Mouse (Mus musculus): ENCODE results near the gene Neb. TPM values are rescaled to one million over a fixed set of nuclear protein-coding genes. Genes with fewer than 3 reads are reported as not detected.

Neb gene
- polyA plus RNA-seq, 1 experiment from 2014 or later, result 4.9 TPM

DNA sequence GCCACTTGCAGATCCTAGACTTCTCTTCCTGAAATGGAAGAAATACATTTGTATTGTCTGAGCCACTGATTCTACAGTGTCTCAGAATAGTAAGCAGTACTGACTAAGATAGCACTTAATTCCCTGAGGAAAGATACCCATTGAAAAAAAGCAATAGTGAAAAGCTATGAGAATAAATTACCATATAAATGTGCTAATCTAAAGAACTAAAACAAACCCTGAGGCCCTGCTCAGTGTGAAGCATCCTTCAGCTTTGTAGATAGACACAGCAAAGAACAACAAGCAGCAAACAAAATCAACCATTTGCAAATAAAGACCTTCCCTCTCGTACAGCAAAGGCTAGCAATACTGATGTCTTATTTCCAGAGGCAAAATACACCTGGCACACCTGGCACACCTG, 18.6 kb downstream of the Neb start:
- Histone ChIP-seq H3K36me3 (ENCODE audit: insufficient read depth, low read length) (no peaks in the 10 kb centered on the region), H3K27ac (ENCODE audit: low read length) (no peak overlapping the region), H3K4me1 (ENCODE audit: insufficient read depth, low read length) (no peaks in the 10 kb centered on the region), H3K9ac (replicated peaks; ENCODE audit: low read length) (no peak overlapping the region), H3K9me3 (ENCODE audit: low read length) (no peaks in the 10 kb centered on the region), H3K27me3 (ENCODE audit: insufficient read depth, low read length) (no peaks in the 10 kb centered on the region), H3K4me3 (ENCODE audit: low read length) (no peak overlapping the region), H3K4me2 (replicated peaks; ENCODE audit: low read depth, low read length) (no peak overlapping the region)
- ATAC-seq (ENCODE audit: low FRiP score, low TSS enrichment), result no peak
- 86% methylated on average over 1 of the region's 1 CpGs for WGBS

DNA sequence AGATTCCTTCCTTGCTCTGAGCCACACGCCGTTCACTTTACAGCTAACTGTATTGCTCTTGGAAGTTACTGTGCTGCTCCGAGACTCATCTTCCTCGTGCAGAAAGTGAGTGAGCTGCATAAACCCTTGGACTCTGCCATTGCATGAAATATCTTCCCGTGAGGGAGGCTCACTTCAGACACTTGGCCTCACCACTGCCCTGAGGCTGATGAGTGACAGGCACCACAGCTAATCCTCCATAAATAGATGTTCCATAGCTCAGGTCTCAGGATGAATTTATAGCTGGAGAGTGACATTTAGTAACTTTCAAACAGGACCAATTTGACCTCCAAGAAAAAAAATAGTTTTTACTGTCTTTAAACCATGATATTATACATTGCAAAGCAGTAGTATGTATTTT, 20.1 kb downstream of the Neb start:
- H3K4me2 ChIP-seq (replicated peaks; ENCODE audit: low read depth, low read length), result no peak overlapping the region
- H3K27ac ChIP-seq (ENCODE audit: low read length), result no peak overlapping the region
- H3K27me3 ChIP-seq (ENCODE audit: insufficient read depth, low read length), result no peaks in the 10 kb centered on the region
- no peaks in the 10 kb centered on the region for H3K36me3 ChIP-seq (ENCODE audit: insufficient read depth, low read length)
- no peak overlapping the region for H3K4me3 ChIP-seq (ENCODE audit: low read length)
- 78% methylated on average over 5 of the region's 5 CpGs for WGBS
- no peak for ATAC-seq (ENCODE audit: low FRiP score, low TSS enrichment)
- no peaks in the 10 kb centered on the region for H3K9me3 ChIP-seq (ENCODE audit: low read length)
- H3K4me1 ChIP-seq (ENCODE audit: insufficient read depth, low read length), result no peaks in the 10 kb centered on the region
- no peak overlapping the region for H3K9ac ChIP-seq (replicated peaks; ENCODE audit: low read length)

DNA sequence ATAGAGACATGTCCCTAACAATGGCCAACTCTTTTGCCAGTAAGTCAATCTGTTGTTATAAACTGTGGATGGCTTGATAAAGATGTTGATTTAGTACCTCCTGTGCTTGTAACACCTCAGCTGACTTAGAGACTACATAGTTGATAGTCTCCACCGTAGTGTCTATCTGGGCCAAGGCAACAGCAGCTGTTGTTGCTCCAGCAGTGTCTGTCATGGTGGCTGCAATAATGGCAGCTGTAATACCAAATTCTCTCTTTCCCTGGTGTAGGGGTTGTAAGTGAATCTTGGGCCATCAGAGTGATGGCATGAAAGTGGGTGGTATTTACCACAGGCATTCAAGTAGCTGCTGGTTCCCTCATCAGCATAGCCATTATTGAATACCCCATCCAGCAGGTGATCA, 27.2 kb downstream of the Neb start:
- no peak overlapping the region for H3K9ac ChIP-seq (replicated peaks; ENCODE audit: low read length)
- no peaks in the 10 kb centered on the region for H3K4me1 ChIP-seq (ENCODE audit: insufficient read depth, low read length)
- H3K4me3 ChIP-seq (ENCODE audit: low read length), result no peak overlapping the region
- WGBS, result 86% methylated on average over 1 of the region's 1 CpGs
- H3K36me3 ChIP-seq (ENCODE audit: insufficient read depth, low read length), result no peaks in the 10 kb centered on the region
- ATAC-seq (ENCODE audit: low FRiP score, low TSS enrichment), result no peak
- no peak overlapping the region for H3K4me2 ChIP-seq (replicated peaks; ENCODE audit: low read depth, low read length)
- H3K27ac ChIP-seq (ENCODE audit: low read length), result no peak overlapping the region
- no peaks in the 10 kb centered on the region; the same call in 1 of the 2 replicates for H3K9me3 ChIP-seq (ENCODE audit: low read length)
- no peaks in the 10 kb centered on the region for H3K27me3 ChIP-seq (ENCODE audit: insufficient read depth, low read length)

DNA sequence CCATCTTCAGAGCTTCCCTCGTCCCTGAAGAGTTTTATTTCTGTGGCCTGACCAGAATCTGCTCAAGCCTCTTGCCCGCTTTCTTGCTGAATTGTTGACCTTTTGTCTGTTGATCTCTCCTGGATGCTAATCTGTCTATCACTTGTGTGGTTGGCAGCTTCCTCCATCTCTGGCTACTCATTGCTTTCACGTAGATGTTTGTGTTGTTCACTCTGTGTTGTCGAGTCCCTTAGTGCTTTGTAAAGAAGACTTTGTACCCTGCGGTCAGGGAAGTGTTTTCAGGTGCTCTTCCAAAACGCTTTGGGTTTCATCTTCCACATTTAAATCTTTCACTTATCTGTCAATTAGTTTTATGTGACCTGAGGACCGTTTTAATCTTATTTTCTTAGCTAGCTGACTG, 37.3 kb downstream of the Neb start:
- Histone ChIP-seq H3K4me1 (ENCODE audit: insufficient read depth, low read length) (no peaks in the 10 kb centered on the region), H3K27ac (ENCODE audit: low read length) (no peak overlapping the region), H3K4me2 (replicated peaks; ENCODE audit: low read depth, low read length) (no peak overlapping the region), H3K9ac (replicated peaks; ENCODE audit: low read length) (no peak overlapping the region), H3K4me3 (ENCODE audit: low read length) (no peak overlapping the region), H3K9me3 (ENCODE audit: low read length) (no peaks in the 10 kb centered on the region), H3K36me3 (ENCODE audit: insufficient read depth, low read length) (no peaks in the 10 kb centered on the region), H3K27me3 (ENCODE audit: insufficient read depth, low read length) (no peaks in the 10 kb centered on the region)
- WGBS, result 71% methylated on average over 7 of the region's 7 CpGs
- no peak for ATAC-seq (ENCODE audit: low FRiP score, low TSS enrichment)

DNA sequence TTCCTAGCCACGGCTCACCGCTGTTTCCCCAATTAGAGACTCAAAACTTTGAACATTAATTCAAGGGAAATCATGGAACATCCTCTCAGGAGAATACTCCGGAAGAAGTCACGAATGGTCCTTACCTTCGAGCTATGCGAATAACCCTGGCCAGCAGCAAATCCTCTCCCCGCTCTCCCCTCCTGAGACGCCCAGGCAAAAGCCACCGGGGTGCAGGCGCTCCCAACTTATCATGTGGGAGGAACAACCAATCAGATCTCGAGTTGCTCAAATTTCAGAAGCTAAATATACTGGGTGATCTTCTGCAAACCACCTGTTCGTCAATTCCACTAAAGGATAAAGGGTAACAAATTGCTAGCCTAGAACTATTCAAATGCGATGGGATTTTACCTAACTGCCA, 42.7 kb downstream of the Neb start:
- H3K4me1 ChIP-seq (ENCODE audit: insufficient read depth, low read length), result no peaks in the 10 kb centered on the region
- H3K9me3 ChIP-seq (ENCODE audit: low read length), result no peaks in the 10 kb centered on the region
- no peaks in the 10 kb centered on the region for H3K27me3 ChIP-seq (ENCODE audit: insufficient read depth, low read length)
- H3K27ac ChIP-seq (ENCODE audit: low read length), result no peak overlapping the region
- no peak for ATAC-seq (ENCODE audit: low FRiP score, low TSS enrichment)
- H3K4me2 ChIP-seq (replicated peaks; ENCODE audit: low read depth, low read length), result no peak overlapping the region
- no peak overlapping the region for H3K9ac ChIP-seq (replicated peaks; ENCODE audit: low read length)
- H3K36me3 ChIP-seq (ENCODE audit: insufficient read depth, low read length), result no peaks in the 10 kb centered on the region
- H3K4me3 ChIP-seq (ENCODE audit: low read length), result no peak overlapping the region
- 83% methylated on average over 13 of the region's 13 CpGs for WGBS

DNA sequence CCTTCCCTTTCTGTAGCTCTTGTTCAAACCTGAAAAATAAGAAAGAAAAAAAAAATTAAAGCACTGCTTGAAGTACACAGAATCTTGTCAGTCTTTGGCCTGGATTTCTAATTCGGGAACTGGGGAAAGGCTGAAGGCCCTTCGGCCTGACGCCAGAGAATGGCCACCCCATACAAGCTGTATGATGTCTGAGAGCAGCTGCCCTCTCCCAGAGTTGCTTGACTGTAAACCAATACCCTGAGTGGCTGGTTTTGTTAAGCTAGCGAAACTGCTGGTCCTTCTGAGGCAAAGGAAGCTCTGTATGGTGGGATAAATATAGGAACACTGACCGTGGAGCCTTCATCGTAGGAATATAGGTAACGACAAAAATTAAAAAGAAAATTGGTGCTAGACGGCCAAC, 43.2 kb downstream of the Neb start:
- Histone ChIP-seq H3K4me2 (replicated peaks; ENCODE audit: low read depth, low read length) (no peak overlapping the region), H3K36me3 (ENCODE audit: insufficient read depth, low read length) (no peaks in the 10 kb centered on the region), H3K4me3 (ENCODE audit: low read length) (no peak overlapping the region), H3K9ac (replicated peaks; ENCODE audit: low read length) (no peak overlapping the region), H3K9me3 (ENCODE audit: low read length) (no peaks in the 10 kb centered on the region), H3K27me3 (ENCODE audit: insufficient read depth, low read length) (no peaks in the 10 kb centered on the region), H3K27ac (ENCODE audit: low read length) (no peak overlapping the region), H3K4me1 (ENCODE audit: insufficient read depth, low read length) (no peaks in the 10 kb centered on the region)
- WGBS, result 77% methylated on average over 8 of the region's 8 CpGs
- no peak for ATAC-seq (ENCODE audit: low FRiP score, low TSS enrichment)

DNA sequence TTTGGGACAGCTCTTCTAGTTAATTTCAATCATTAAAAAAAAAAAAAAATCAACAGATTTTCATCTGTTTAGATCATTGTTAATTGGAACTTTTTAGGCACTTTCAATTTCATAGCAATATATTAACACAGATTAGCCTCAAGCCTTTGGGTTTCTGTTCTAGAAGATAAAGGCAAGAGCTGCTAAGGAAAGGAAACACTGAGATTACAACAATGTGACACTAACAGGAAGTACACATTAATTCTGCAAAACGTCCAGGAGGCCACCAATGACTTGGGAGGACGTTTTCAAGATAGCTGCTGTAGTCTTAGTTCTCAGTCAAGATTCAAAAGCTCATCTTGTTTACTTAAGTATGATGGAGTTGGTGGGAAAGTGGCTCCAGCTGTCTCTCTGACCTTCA, 44.7 kb downstream of the Neb start:
- Histone ChIP-seq H3K4me2 (replicated peaks; ENCODE audit: low read depth, low read length) (no peak overlapping the region), H3K9me3 (ENCODE audit: low read length) (no peaks in the 10 kb centered on the region), H3K4me3 (ENCODE audit: low read length) (no peak overlapping the region), H3K27me3 (ENCODE audit: insufficient read depth, low read length) (no peaks in the 10 kb centered on the region), H3K27ac (ENCODE audit: low read length) (no peak overlapping the region), H3K4me1 (ENCODE audit: insufficient read depth, low read length) (no peaks in the 10 kb centered on the region), H3K36me3 (ENCODE audit: insufficient read depth, low read length) (no peaks in the 10 kb centered on the region), H3K9ac (replicated peaks; ENCODE audit: low read length) (no peak overlapping the region)
- ATAC-seq (ENCODE audit: low FRiP score, low TSS enrichment), result no peak
- WGBS, result 31% methylated on average over 2 of the region's 2 CpGs

DNA sequence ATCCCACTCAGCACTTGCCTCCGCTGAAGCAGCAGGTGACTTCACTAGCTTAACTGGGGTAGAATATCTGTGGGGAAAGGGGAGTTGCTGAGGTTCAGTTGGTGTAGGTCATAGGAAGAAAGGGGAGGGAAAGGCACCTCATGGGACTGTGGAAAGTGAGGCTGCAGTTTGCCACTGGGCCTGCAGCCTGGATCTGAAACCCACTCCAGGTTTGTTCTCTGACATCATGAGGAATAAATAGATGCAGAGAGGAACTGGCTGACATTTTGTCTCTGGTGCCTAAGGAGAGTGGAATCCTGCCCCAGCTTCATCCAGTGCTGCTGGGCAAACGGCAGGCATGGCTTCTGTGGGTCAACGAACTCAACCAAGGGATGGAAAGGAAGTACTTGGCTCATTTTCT, 46.5 kb downstream of the Neb start:
- Histone ChIP-seq H3K9me3 (ENCODE audit: low read length) (no peaks in the 10 kb centered on the region), H3K36me3 (ENCODE audit: insufficient read depth, low read length) (no peaks in the 10 kb centered on the region), H3K4me2 (replicated peaks; ENCODE audit: low read depth, low read length) (no peak overlapping the region), H3K9ac (replicated peaks; ENCODE audit: low read length) (no peak overlapping the region), H3K27ac (ENCODE audit: low read length) (no peak overlapping the region), H3K4me1 (ENCODE audit: insufficient read depth, low read length) (no peaks in the 10 kb centered on the region), H3K4me3 (ENCODE audit: low read length) (no peak overlapping the region), H3K27me3 (ENCODE audit: insufficient read depth, low read length) (no peaks in the 10 kb centered on the region)
- 74% methylated on average over 3 of the region's 3 CpGs for WGBS
- no peak for ATAC-seq (ENCODE audit: low FRiP score, low TSS enrichment)

DNA sequence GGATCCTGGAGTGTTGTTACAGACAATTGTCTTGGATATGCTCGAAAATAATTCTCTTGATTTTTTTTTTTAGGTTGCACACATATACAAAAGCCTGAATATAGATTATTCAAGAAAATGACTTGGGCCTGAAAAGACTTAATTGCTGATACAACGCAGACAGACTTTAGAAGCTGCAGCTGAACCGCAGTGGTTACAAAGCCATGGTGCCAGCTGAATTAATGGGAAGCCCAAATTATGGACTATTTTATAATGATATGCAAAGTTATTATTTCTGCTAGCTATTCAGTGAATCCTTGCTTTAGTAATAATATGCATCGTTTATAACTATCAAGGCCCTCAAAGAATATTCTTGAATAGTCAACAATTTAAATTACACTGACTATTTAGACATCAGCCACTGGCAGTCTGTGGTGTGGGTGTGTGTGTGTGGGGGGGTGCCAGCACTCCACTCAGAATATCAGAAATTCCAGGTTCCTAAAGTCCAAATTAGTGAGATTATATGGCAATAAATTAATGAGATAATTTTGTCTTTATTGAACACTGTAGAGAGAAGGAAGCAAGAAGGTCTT, 50.9 kb downstream of the Neb start:
- Histone ChIP-seq H3K4me3 (ENCODE audit: low read length) (no peak overlapping the region), H3K9me3 (ENCODE audit: low read length) (no peaks in the 10 kb centered on the region), H3K4me2 (replicated peaks; ENCODE audit: low read depth, low read length) (no peak overlapping the region), H3K27me3 (ENCODE audit: insufficient read depth, low read length) (no peaks in the 10 kb centered on the region), H3K9ac (replicated peaks; ENCODE audit: low read length) (no peak overlapping the region), H3K36me3 (ENCODE audit: insufficient read depth, low read length) (no peaks in the 10 kb centered on the region), H3K4me1 (ENCODE audit: insufficient read depth, low read length) (no peaks in the 10 kb centered on the region), H3K27ac (ENCODE audit: low read length) (no peak overlapping the region)
- WGBS, result 87% methylated on average over 4 of the region's 4 CpGs
- no peak for ATAC-seq (ENCODE audit: low FRiP score, low TSS enrichment)

DNA sequence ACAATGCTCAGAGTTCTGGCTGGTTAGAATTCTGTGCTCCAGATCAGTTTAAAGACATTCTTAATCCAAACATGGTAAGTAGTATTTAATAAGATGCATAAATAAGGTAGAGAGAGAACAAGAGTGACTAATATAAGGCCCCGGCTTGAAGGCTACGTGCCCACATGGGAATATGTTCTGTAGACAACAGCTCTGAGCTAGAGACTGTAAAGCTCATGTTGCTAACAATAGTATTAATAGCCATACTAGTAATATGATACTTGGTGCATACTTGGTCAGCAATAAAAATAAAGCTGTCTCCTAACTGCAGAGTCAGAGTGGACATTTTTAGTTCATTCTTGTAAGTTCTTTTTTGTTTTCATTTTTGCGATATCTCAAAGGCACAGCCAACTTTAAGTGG, 56.4 kb downstream of the Neb start:
- Histone ChIP-seq H3K27me3 (ENCODE audit: insufficient read depth, low read length) (no peaks in the 10 kb centered on the region), H3K36me3 (ENCODE audit: insufficient read depth, low read length) (no peaks in the 10 kb centered on the region), H3K4me2 (replicated peaks; ENCODE audit: low read depth, low read length) (no peak overlapping the region), H3K4me3 (ENCODE audit: low read length) (no peak overlapping the region), H3K4me1 (ENCODE audit: insufficient read depth, low read length) (0 out of 2 replicates have a peak, but pooled peaks cover 8% of the 10 kb centered on the region), H3K27ac (ENCODE audit: low read length) (no peak overlapping the region), H3K9ac (replicated peaks; ENCODE audit: low read length) (no peak overlapping the region), H3K9me3 (ENCODE audit: low read length) (no peaks in the 10 kb centered on the region)
- 71% methylated on average over 3 of the region's 3 CpGs for WGBS
- ATAC-seq (ENCODE audit: low FRiP score, low TSS enrichment), result no peak

Data from kidney, embryonic 16.5 days (tissue).